Mouse (Mus musculus): ENCODE data around the gene Twist1. TPM values are rescaled to one million over a fixed set of nuclear protein-coding genes. Genes with fewer than 3 reads are reported as not detected.

Twist1 gene
- polyA plus RNA-seq (2012; rRNA removed; ENCODE audit: low replicate concordance) = 25.3 and 25.7 TPM in 2 replicates

GRCm38 (mm10) chr12:33957400-33958240, at the start of gene Twist1:
Gene Twist1 (plus strand): TSS chr12:33957671.

DNA sequence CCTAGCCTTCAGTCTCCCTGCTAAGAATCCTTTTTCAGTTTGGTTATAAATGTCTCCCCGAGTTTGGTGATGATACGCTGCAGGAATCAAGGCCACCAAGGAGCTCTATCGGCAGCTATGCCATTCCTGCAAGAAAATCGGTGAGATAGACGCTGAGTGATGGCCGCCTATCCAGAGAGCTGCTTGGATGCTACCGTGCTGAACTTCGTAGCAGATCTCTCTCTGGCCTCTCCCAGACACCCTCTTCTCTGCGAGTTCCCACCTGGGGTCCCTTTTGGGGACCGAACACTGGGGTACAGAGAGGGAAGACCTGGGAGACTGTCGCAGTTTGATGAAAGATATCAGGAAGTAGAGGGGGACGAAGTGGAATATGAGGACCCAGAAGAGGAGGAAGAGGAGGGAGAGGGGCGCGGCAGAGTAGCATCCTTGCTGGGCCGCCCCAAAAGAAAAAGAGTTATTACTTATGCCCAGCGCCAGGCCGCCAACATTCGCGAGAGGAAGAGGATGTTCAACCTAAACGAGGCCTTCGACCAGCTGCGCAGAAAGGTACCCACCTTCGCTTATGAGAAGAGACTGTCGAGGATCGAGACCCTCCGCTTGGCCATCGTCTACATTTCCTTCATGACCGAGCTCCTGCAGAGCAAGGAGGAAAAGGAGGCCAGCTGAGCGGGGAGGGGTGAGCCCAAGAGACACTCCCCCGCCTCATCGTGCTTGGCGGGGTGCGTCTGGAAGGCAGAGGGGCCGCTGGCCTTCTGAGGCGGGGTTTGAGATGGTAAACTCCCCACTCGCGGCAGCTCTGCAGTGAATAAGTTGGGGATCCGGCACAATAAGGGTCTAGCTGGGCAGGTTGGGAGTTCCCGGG, 28.9 kb upstream of the Twist1 start, which contains the start of gene Ferd3l:
Gene Ferd3l (plus strand): TSS at position 95 of the 862 bp plus-strand sequence.

Other genes with a start within 250 kb of the Twist1 start
- gene Ferd3l, start 29.2 kb upstream of the Twist1 start, polyA plus RNA-seq (2012; rRNA removed; ENCODE audit: low replicate concordance) = not detected in 2 replicates

Measured in subcutaneous adipose tissue, adult 2 months (tissue).